Mouse (Mus musculus) right cerebral cortex, adult 2 months (tissue): Measurements from ENCODE around the gene Slc6a2.

Experiments used
- DNase-seq, 2 experiments: peaks; one replicate each; pipeline ENCODE4 v3.0.0; 2021 to 2022; ENCODE audit warnings: low spot score in 2 of 2

The Slc6a2 gene

DNA sequence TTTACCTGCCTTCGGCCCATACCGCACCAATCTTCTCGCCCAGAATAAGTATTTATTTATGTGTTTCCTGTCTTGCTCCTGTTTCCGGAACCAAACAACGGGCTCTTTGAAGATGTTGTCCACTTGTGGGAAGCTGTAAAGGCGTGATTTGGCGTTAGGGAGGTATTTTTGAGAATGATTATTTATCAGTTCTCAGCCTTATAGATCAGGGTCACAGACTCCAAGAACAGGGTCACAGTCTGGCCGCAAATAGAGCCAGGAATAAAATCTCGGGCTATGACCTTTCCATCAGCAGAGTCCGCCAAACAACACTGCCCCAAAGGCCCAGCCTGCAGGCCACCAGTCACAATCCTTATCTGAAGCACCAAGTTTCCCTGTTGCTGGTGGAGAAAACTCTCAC is at the start of gene Slc6a2:
Gene Slc6a2, plus strand, starts transcription at position 301 of the 400 bp plus-strand sequence.
- no peak for DNase-seq

DNA sequence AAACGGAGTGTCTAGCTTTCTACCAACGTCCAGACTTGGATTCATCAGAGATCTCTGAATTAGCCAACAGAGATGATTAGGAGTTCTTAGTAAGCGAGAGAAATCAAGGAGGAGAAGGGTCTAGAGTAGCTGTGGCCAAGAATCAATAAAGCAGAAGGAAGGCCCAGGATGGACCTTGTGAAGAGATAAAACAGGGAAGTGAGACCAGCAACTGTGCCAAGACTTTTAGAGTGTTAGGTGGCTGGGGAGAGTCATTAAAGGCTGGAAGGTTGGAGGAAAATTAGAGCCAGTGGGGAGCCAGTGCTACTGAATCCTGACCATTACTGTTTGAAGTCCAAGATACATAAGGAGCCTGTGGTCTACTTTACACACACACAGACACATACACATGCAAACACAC is 48.4 kb upstream of the Slc6a2 start:
- DNase-seq: no peak

DNA sequence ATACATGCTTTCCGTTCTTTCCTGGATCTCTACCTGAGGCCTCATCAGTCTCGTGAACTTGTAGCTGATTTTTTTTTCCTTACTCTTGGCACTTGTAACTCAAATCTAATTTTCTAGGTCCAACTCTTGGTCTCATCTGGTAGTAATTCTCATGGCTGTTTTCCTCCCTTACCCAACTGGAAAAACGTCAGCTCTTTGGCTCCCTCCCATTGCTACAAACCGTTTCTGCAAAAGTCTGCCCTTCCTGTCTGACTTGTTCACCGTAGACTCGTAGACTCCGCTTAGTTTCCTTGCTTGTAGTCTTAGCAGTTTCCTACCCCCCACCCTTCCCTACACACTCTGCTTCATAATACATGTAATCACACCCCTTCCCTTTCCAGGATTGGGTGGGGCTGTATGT is 46.5 kb upstream of the Slc6a2 start:
- DNase-seq: no peak

DNA sequence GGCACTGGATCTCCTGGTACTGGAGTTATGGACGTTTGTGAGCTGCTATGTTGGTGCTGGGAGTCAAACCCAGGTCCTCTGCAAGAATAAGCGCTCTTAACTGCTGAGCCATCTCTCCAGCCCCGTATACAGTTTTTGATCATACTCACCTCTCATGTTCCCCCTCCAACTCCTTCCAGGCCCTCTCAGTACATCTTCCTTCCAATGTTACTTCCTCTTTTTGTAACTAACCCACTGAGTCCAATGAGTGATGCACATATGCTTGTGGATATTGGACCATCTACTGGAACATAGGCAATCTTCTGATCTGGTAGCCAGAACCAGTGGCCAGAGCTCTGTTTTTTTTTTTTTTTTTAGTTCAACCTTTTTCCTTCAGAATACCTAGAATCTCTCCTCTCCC is 43.8 kb upstream of the Slc6a2 start:
- DNase-seq: no peak

DNA sequence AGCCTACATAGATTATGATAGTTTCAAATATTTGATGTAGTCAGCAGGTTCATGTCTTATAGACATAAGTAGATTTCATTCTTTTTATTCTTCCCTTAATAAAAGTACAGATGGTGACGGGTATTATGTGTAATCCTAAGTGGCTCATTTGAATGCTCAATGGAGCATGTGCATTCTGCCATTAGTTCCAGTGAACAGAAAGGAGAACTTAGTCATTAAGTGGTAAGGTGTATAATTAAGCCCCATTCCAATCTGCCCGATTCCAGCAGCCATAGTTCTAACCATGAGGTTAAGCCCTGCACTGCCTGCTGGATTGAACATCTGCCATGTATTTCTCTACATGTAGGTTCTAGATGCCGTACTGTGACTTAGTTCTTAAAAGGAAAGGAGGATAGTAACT is 38.1 kb upstream of the Slc6a2 start:
- no peak for DNase-seq

DNA sequence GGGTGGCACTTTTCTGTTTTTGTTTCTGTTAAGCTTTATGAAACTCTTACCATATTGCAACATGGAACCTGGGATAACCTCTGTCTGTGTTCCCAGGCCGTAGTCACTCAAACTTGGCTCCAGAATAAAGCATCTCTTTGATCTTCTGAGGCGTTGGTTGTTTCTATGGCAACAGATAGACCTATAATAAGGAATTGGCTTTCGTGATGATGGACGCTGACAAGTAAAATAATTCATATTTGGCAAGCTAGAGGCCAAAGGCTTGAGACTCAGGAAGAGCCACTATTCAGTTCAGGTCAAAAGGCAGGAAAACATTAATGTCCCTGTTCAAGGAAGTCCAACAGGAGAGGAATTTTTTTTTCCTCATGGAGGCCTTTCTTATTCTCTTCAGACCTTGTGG is 30.9 kb upstream of the Slc6a2 start:
- DNase-seq: no peak

DNA sequence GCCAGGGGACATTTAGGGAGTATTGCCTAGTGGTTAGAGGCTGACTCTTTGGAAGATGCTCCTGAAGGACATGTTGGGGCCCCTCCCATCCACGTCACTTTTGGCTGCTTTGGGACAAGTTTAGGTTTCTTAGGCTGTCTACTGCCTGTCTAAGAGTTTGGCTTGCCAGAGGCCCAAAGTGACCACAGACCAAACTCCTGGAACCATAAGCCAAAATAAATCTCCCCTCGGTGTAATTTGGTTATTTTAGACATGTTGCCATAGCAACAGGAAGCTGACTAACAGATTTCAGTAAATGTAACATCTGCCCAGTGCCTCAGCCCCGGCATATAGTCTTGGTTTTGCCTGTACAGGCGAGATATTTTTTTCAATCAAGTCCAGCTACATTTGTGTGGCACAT is 21.8 kb upstream of the Slc6a2 start:
- DNase-seq: no peak

DNA sequence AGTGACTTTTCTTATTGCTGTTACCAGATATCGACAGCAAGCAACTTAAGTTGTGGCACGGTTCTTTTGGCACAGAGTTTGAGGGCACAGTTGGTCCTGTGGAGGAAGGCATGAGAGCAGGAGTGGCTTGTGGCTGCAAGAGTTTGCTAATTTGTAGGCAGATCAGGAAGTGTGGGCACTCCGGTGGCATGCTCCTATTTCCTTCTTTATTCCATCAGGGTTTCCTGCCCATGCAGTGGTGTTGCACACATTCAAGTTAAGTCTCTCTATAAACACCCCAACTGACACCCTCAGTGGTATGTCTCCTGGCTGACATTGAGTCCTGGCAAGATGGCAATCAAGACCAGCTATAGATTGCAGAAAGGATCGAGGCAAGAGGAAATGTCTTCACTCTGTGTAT is 10.8 kb upstream of the Slc6a2 start:
- no peak for DNase-seq

DNA sequence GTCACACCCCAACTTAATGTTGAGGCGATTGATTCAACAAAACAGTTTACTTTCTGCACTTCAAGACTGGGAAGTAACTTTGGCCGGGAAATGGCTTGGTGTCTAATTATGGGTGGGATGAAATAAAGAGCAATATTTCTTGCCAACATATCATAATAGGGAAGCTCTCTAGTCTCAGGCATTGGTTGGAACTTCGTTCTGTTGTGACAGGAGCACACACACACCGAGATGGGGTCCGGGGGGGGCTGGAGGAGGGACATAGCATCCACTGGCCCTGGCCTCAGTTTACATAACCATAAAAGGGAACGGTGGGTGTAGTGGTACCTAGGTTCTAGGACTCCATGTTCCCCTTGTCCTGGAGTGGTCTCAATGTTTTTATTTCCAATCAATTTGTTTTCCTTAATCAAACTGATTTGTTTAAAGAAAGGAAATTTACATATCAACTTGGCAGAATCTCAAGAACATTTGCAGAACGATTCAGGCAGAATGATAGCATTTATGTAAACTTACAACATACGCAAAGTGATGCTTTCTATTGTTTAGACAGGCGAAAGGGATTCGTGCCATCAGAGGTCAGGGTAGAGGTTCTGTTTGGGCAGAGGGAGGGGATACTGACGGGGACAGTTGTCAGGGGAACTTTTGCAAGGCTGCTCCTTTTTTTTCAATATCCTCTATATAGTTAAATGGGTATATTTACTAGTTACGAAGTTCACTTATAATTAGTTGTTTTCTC is 9.1 kb upstream of the Slc6a2 start:
- no peak for DNase-seq

DNA sequence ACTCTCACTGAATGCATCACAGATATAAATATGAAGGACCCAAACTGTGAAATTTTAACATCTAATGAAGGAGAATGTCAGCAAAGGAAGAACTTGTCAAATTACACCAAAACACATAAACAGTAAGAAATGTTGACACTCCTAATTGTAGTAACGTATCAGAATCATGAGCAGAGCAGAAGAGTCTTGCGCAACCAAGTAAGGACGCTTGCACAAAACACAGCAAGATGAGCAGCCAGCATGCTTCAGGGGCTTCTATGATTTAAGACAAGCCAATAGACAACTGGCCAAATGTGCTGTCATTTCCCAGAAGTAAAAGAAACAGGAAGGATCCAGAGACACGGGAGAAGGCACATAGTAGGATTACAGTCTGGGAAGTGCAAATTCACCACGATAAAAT is 5.8 kb upstream of the Slc6a2 start:
- DNase-seq: no peak

DNA sequence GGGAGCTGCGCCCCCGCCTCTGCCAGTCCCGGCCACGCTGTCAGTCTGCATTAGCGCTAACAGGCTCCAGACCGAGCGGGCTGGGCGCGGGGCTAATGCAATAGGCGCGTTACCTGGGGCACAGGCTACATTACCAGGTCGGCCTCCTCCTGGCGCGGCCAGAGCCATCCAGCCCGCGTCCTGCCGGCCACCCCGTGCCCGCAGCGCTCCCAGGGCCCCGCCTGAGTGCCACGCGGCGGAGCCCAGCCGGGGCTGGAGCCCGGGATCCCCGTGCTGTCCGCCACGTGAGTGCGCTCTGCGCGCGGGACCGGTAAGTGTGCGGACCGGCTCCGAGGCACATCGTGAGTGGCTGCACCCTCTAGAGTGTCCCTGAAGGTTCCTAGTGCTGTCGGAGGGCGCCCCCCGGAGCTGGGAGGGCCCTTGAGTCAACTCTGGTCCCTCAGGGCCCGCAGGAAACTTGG is 602 bp downstream of the Slc6a2 start:
- DNase-seq: no peak

DNA sequence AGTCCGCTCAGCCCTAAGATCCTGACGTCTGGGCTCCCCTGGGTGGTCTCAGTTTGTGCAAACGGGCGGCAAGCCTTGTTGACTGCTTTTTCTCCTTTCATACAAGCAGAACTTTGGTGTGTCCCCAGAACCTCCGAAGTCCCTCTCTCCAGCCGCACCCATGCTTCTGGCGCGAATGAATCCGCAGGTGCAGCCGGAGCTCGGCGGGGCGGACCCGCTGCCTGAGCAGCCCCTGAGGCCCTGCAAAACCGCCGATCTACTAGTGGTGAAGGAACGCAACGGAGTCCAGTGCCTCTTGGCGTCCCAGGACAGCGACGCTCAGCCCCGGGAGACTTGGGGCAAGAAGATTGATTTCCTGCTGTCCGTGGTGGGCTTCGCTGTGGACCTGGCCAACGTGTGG is 1.2 kb downstream of the Slc6a2 start:
- DNase-seq: no peak

DNA sequence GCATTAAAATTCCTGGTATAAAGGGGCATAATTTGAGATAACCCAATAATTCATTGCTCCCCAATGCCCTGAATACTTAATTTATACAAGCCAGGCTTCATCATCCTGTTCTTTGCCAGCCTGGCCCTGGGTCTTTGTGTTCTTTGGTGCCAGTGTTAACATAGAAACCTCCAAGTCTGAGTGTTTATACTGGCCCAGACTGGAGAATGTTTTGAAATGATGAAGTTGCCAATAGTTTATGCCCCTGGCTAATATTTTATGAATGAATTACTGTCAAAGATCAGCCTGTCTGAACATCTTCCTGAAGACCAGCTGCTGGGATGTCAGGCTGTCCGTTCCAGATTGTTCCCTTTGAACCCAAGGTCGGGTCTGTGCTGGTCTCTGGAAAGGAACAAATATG is 4.7 kb downstream of the Slc6a2 start:
- no peak for DNase-seq

DNA sequence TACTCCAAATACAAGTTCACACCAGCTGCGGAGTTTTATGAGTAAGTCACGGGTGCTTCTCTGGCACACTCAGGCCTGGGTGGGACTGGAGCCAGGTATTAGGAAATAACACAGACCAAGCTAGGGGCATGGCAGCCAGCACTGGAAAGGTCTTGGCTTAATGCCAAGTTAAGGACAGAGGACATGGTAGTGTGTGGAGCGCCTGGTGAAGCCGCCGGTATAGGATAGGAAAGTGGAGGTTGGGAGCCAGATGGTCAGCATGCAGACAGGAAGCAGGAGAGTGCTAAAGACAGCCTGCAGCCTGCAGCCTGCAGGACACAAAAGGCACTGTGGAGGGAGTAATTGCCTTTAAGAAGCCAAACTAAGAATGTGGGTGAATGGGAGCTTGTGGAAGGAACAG is 13.1 kb downstream of the Slc6a2 start:
- DNase-seq: no peak

DNA sequence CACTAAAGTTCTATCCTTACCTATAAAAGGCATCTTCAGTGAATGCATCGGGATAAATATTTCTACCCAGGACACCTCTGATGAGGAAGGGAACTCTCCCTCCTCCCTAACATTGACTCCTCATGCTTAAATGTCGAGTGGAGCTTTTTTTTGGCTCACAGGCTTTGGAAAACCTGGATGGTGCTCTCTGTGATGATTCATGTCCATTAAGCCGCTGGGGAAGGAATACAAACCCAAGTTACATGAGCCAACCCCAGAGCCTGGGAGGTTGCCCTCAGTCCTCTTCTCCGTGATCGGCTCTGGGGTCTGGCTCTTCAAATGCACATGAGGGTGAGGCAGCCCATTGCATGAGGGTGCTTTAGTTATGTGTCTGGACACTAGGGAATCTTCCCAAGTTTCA is 16.8 kb downstream of the Slc6a2 start:
- no peak for DNase-seq

DNA sequence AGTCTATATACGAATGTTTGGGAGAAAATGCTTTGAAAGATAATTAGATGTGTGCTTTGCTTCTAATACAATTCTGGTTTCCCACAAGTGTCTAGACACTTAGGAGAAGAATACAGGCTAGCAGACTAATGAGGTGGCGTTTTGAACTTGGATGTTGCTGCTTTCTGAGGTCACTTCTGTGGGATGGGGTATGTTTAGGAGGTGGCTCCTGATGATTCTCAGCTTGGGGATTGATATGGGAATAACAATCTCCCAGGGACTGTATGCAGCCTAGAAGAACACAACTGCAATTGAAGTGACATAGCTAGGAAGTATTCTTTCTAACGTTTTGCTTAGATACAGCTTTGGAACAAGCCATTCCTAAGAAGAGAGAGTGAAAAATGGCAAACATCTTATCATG is 22.6 kb downstream of the Slc6a2 start:
- no peak for DNase-seq

DNA sequence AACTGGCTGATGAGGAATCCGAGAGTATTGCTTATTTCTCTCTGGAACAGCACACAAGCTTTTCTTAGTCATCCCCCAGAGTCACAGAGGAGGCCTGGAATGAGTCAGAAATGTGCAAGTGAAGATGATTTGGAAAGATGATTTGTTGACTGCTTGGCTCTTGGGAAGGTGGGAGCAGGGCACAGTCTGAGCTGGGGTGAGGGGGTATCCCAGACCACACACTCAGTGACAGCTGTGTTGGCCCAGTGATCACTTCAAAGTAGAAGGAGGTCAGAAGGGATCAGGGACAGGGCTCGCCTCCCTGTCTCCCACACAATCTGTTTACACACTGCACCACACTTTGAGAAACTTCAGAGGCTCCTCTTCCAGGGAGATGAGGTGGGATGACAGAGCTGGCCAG is 24.5 kb downstream of the Slc6a2 start:
- DNase-seq: peak in 1 of 2 experiments; percentile 16

DNA sequence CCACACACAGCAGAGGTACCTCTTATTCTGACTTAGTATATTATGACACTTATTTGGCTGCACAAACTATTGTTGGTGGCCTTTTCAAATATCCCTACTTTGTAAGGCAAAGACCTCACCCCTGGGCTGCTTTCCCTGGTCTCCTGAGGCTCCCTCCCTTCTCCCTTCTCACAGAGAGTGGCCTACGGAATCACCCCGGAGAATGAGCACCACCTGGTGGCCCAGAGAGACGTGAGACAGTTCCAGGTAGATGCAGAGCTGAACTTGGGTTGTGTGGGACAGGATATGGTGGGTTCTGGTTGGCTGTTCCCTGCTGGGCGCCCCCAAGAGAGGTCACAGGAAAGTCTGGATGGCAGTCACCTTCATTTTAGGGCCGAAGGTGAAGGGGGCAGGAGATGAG is 37.0 kb downstream of the Slc6a2 start:
- peak; percentile 66 to 73 for DNase-seq

DNA sequence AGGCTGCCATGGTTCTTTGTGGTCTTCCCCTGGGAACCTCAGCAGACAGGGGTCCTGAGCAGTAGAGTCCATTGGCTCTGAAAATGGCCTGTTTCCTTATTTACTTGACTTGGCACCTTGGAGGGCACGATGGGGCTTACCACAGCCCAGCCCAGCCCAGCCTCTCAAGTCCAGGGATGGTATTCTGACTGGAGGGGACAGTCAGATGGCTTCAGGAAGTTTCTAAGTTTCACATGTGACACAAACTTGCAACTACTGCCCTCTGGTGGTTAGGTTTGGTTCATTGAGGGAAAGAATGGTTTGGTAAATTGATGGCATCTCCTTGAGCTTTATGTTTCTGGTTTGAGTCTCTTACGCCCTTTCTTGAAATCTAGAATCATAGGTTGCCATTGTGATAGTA is 38.7 kb downstream of the Slc6a2 start:
- peak; percentile 45 to 59 for DNase-seq

DNA sequence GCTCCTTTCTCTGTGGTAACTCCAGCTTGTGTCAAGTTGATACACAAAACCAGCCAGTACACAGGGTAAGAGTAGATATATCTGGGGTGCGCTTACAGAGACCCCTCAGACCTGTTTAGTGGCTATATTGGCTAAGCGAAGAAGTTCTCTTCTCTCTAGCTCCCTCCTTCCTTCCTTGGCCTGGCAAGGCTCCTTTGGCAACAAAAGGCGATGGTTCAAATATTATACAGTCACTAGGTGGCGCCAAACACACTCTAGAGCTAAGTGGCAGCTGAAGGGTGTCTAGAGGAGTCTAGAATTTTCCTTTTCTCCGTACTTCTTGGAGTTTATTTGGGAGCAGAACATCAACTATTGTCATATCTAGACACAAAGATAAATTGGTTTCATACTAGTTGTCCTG is 50.4 kb downstream of the Slc6a2 start:
- peak; percentile 40 to 57 for DNase-seq

DNA sequence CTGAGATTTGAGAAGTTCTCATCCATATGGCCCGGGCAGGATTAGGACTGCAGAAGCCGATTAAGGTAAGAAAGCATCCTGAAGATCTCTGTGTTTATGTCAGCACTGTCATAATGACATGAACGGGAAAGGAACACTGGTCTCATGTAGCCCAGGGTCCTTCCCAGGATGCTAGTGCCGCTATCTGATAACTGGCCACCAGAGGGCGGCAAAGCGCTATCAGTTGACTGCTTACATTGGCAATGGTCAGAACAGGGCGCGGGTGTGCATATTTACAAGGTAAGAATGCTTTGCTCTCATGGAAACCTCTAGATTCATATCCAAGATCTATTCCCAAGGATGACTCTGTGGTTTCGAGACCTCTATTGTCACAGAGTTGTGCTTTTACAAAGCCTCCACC is 51.6 kb downstream of the Slc6a2 start:
- DNase-seq: peak; percentile 92 to 94

DNA sequence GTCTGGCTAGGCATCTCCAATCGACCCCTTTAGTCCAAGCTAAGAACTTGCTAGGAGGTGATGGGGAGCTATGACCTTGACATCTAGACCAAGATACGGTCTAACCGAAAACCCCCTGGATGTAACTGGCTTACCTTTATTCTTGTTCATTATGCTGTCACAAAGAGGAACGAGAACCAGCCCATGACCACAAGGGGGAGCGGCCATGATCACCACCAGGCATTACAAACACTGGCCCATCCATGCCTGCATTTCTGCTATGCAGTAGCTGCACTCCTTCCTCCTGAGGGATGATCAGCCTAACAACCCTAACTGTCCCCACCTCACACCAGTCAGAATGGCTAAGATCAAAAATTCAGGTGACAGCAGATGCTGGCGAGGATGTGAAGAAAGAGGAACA is 52.3 kb downstream of the Slc6a2 start:
- DNase-seq: no peak

DNA sequence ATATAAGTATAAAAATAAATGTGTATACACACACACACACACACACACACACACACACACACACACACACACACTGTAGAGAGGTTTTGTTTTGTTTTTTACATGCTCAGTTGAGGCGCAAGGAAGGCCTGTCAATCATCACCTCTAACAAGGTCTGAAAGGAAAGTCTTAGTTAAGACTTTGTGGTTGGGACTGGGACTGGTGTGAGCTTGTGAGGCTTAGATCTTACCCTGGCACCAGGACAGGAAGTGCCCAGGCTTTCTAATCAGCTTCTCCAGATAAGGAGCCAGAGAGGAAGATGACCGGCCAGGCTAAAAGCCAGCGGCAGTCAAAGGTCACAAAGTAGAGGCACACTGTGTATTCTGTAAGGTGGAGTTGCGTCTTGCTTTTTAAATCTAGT is 54.4 kb downstream of the Slc6a2 start:
- no peak for DNase-seq

DNA sequence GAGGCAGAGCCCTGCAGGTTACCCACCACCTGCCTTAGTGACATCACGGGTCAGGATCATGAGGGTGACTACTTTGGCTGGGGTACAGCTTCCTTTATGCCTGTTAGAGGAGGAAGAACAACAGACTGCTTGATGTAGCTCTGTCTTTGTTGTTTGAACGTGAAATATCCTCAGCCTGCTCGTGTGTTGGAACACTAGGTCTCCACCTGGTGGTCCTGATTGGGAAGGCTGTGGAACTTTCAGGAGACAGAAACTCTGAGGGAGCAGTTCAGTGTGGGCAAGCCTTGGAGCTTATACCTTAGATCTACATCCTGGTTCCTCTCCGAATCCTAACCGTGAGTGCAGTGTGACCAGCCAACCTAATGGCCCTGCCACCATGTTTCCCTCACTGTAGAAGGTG is 61.9 kb downstream of the Slc6a2 start:
- no peak for DNase-seq
